Mouse (Mus musculus) midbrain, embryonic 10.5 days (tissue): ENCODE data around the gene Gm12216. TPM values are rescaled to one million over a fixed set of nuclear protein-coding genes. Genes with fewer than 3 reads are reported as not detected.

Experiments
- DNase-seq: peaks from one replicate; pipeline ENCODE4 v3.0.0-alpha.2; 2017; ENCODE audit warnings: low spot score
- H3K27ac ChIP-seq: fragments of 300-500 bp; sonication (generic); replicated peaks from 2 replicates; pipeline ENCODE4 v1.5.1; 2016; ENCODE audit warnings: mild to moderate bottlenecking
- H3K27me3 ChIP-seq: fragments of 300-500 bp; sonication (generic); 2 replicates; pipeline ENCODE4 v1.6.1; 2016; ENCODE audit warnings: low read depth, mild to moderate bottlenecking; ENCODE audit not compliant: poor library complexity, severe bottlenecking
- H3K36me3 ChIP-seq: fragments of 300-500 bp; sonication (generic); 2 replicates; pipeline ENCODE4 v1.6.1; 2016; ENCODE audit warnings: mild to moderate bottlenecking, moderate library complexity
- H3K4me1 ChIP-seq: fragments of 300-500 bp; sonication (generic); 2 replicates; pipeline ENCODE4 v1.6.1; 2016
- H3K4me3 ChIP-seq: fragments of 300-500 bp; sonication (generic); 2 replicates; pipeline ENCODE4 v1.5.1; 2016; ENCODE audit warnings: mild to moderate bottlenecking, moderate library complexity
- H3K9me3 ChIP-seq: fragments of 300-500 bp; sonication (generic); replicated peaks from 2 replicates; pipeline ENCODE4 v1.6.1; 2016; ENCODE audit warnings: mild to moderate bottlenecking
- WGBS: fragments of 180-500 bp; shearing (Covaris S2); methylation state at CpG from one replicate; pipeline ENCODE4 v1.1.7; 2016; 5-methylcytosine and 5-hydroxymethylcytosine counted together
- polyA plus RNA-seq: library from polyadenylated mRNA; unstranded; fragments of >200 nt; fragmentation: Nextera tagmentation; extraction: Ambion mirVana; gene quantifications from 2 replicates; pipeline ENCODE4 v1.2.1, GENCODE M21; 2016

Gene Gm12216
- polyA plus RNA-seq, 1 experiment from 2014 or later = 0.22 TPM

DNA sequence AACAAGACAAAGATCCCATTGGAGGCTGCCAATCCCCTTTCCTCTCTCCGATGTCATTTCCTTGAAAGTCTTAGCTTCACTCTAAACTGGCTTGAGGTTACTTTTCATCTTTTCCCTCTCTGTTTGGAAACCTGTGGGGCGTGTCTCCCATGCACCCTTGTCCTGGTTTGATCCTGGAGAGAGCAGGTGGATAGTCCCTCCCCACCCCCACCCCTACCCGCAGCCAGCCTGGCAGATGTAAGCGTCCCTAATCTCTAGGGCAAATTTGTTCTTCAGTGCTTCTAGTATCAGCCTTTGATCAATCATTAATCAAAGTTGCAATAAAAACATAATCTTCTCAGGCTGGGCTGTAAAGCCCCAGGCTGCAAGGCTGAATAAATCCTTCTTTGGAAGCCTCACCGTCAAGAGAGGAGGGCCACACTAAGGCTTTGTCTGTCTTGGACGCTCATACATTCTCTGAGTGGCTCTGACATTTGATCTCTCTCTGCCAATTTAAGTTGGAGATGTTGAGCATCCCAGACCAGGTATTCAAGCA is 61.6 kb downstream of the Gm12216 start:
- H3K4me3 ChIP-seq = no peak overlapping the region
- H3K36me3 ChIP-seq = no peaks in the 10 kb centered on the region
- no peaks in the 10 kb centered on the region for H3K9me3 ChIP-seq
- peaks cover 41% of the 10 kb centered on the region for H3K4me1 ChIP-seq
- no peaks in the 10 kb centered on the region for H3K27me3 ChIP-seq
- 51% methylated on average over 6 of the region's 6 CpGs for WGBS
- H3K27ac ChIP-seq = no peak overlapping the region
- no peak for DNase-seq

GRCm38 (mm10) chr11:53796409-53797151 is 62.5 kb downstream of the Gm12216 start:
- Histone ChIP-seq H3K27me3 (no peaks in the 10 kb centered on the region), H3K36me3 (no peaks in the 10 kb centered on the region)
- 72% methylated on average over 12 of the region's 12 CpGs for WGBS

GRCm38 (mm10) chr11:53795813-53796212 is 63.2 kb downstream of the Gm12216 start:
- WGBS = 85% methylated on average over 8 of the region's 8 CpGs
- no peak for DNase-seq
- no peaks in the 10 kb centered on the region for H3K9me3 ChIP-seq

More at GRCm38 (mm10) chr11:53796409-53797151, 62.5 kb downstream of the Gm12216 start:
- H3K4me1 ChIP-seq = peaks cover 41% of the 10 kb centered on the region
- H3K9me3 ChIP-seq = no peaks in the 10 kb centered on the region
- H3K27ac ChIP-seq = peak overlapping the region; percentile 23; the same call in 1 of the 2 replicates
- DNase-seq = no peak
- no peak overlapping the region for H3K4me3 ChIP-seq

GRCm38 (mm10) chr11:53794671-53795557 is 64.1 kb downstream of the Gm12216 start:
- no peak overlapping the region for H3K4me3 ChIP-seq
- H3K27me3 ChIP-seq = no peaks in the 10 kb centered on the region
- H3K36me3 ChIP-seq = no peaks in the 10 kb centered on the region
- H3K4me1 ChIP-seq = peaks cover 41% of the 10 kb centered on the region
- peak; percentile 15 for DNase-seq
- H3K9me3 ChIP-seq = no peaks in the 10 kb centered on the region
- peak overlapping the region; percentile 30; the same call in 1 of the 2 replicates for H3K27ac ChIP-seq
- 75% methylated on average over 25 of the region's 25 CpGs for WGBS

More at GRCm38 (mm10) chr11:53795813-53796212, 63.2 kb downstream of the Gm12216 start:
- Histone ChIP-seq H3K4me3 (no peak overlapping the region), H3K36me3 (no peaks in the 10 kb centered on the region), H3K4me1 (peaks cover 41% of the 10 kb centered on the region), H3K27ac (0 out of 2 replicates have a peak overlapping the region, but pooled peaks have one; percentile 30), H3K27me3 (no peaks in the 10 kb centered on the region)

DNA sequence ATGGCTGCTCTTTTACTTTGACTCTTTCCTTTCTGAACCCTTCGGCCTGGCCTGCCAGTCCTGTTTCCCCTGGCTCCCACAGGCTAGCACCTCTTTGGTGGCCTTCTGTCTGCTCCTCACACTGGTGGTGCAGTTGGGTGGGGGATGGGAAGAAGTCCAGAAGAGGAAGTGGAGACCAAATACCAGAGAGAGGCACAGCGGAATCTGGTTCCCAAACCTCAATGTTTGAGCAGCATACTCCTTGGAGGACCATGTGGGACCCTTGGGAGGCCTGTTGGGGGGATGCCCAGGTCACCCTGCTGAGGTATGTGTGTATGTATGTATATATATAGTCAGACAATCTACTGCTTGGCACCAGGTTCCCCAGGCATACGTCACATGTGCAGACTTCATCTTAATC is 65.0 kb downstream of the Gm12216 start:
- WGBS = 79% methylated on average over 3 of the region's 3 CpGs
- Histone ChIP-seq H3K27me3 (no peaks in the 10 kb centered on the region), H3K36me3 (no peaks in the 10 kb centered on the region), H3K27ac (no peak overlapping the region), H3K9me3 (no peaks in the 10 kb centered on the region), H3K4me1 (peaks cover 48% of the 10 kb centered on the region), H3K4me3 (no peak overlapping the region)
- DNase-seq = no peak

- no peaks in the 10 kb centered on the region for H3K27me3 ChIP-seq
- H3K4me1 ChIP-seq = peaks cover 56% of the 10 kb centered on the region
- H3K36me3 ChIP-seq = no peaks in the 10 kb centered on the region
- H3K9me3 ChIP-seq = no peaks in the 10 kb centered on the region
- no peak for DNase-seq
- WGBS = 83% methylated on average over 3 of the region's 3 CpGs
- no peak overlapping the region for H3K27ac ChIP-seq
- no peak overlapping the region for H3K4me3 ChIP-seq
Observed at GRCm38 (mm10) chr11:53792986-53793385, 66.1 kb downstream of the Gm12216 start.

GRCm38 (mm10) chr11:53789277-53789676 is 69.8 kb downstream of the Gm12216 start:
- Histone ChIP-seq H3K27me3 (no peaks in the 10 kb centered on the region), H3K27ac (no peak overlapping the region), H3K4me3 (no peak overlapping the region), H3K4me1 (peaks cover 23% of the 10 kb centered on the region), H3K36me3 (no peaks in the 10 kb centered on the region), H3K9me3 (no peaks in the 10 kb centered on the region)
- 87% methylated on average over 3 of the region's 3 CpGs for whole genome bisulfite sequencing
- no peak for DNase-seq

- Histone ChIP-seq H3K36me3 (no peaks in the 10 kb centered on the region), H3K4me3 (no peak overlapping the region), H3K9me3 (no peaks in the 10 kb centered on the region), H3K27me3 (no peaks in the 10 kb centered on the region), H3K27ac (peak overlapping the region; percentile 46; the same call in 1 of the 2 replicates), H3K4me1 (peaks cover 25% of the 10 kb centered on the region)
- WGBS = 61% methylated on average over 8 of the region's 8 CpGs
- DNase-seq = peak; percentile 25
Observed at GRCm38 (mm10) chr11:53788196-53788595, 70.9 kb downstream of the Gm12216 start.

GRCm38 (mm10) chr11:53786058-53787031 is 72.7 kb downstream of the Gm12216 start:
- Histone ChIP-seq H3K4me3 (no peak overlapping the region), H3K27me3 (no peaks in the 10 kb centered on the region), H3K27ac (no peak overlapping the region), H3K4me1 (peaks cover 25% of the 10 kb centered on the region), H3K9me3 (no peaks in the 10 kb centered on the region), H3K36me3 (no peaks in the 10 kb centered on the region)
- 88% methylated on average over 13 of the region's 13 CpGs for WGBS
- no peak for DNase-seq

GRCm38 (mm10) chr11:53785311-53785936 is 73.6 kb downstream of the Gm12216 start:
- 86% methylated on average over 3 of the region's 3 CpGs for WGBS
- H3K4me3 ChIP-seq = no peak overlapping the region

DNA sequence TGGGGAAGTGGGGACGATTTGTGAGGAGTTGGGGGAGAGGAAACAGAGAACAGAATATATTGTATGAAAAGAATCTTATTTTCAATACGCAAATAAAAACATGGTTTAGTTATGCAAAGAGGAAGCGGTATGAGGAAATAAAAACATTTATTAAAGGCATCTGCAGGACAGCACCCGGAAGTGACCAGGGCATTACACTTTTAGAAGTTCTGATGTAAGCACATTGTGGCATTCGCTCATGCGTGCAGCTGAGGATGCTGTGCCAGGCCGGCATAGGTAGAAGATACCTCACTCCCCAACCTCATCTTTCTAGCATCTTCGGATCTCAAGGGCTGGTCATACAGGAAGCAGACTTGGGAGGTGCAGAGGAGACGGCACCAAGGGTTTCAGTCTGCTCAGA is 75.8 kb downstream of the Gm12216 start:
- H3K27me3 ChIP-seq = no peaks in the 10 kb centered on the region
- H3K9me3 ChIP-seq = no peaks in the 10 kb centered on the region
- 90% methylated on average over 9 of the region's 9 CpGs for WGBS
- no peak overlapping the region for H3K27ac ChIP-seq
- no peaks in the 10 kb centered on the region for H3K36me3 ChIP-seq
- no peak for DNase-seq
- H3K4me1 ChIP-seq = peaks cover 12% of the 10 kb centered on the region
- no peak overlapping the region for H3K4me3 ChIP-seq

More at GRCm38 (mm10) chr11:53785311-53785936, 73.6 kb downstream of the Gm12216 start:
- no peaks in the 10 kb centered on the region for H3K27me3 ChIP-seq
- no peaks in the 10 kb centered on the region for H3K9me3 ChIP-seq
- H3K27ac ChIP-seq = no peak overlapping the region
- DNase-seq = no peak
- peaks cover 25% of the 10 kb centered on the region for H3K4me1 ChIP-seq
- no peaks in the 10 kb centered on the region for H3K36me3 ChIP-seq
